Comparison of ENCODE assay signal across 7 mouse cellular contexts in the genomic region with DNA sequence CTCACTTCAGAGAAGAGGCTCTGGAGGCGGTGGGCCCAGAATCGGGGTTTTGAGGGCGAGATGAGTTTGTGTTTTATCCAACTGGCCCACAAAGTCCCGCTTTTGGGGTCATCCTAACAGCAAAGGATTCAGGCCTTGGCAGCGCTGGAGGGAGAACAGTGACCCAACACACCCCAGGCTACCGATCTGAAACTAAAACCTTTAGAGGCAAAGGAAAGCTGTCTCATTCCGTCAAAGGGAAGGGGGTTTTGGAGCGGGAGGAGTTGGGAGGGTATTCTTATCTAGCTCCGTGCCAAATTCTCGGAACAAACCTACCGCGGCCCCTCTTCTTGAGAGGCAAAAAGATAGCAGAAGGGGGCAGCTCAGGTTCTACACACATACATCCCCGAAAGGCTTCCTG.
A peak's percentile ranks its signal among the peaks of the same experiment; 100 is the strongest.
DNase-seq lines count a peak whose midpoint lies in the region; ATAC-seq lines count a peak whose summit lies in the region.

No protein-coding gene starts in this region.

- 20% methylated on average over 13 of the region's 13 CpGs for WGBS in kidney, embryonic 16.5 days
- WGBS in hindbrain, embryonic 10.5 days = 9% methylated on average over 13 of the region's 13 CpGs
- 22% methylated on average over 13 of the region's 13 CpGs for WGBS in neural tube, embryonic 15.5 days

- H3K9me3 ChIP-seq in kidney, embryonic 16.5 days (ENCODE audit: low read length) = no peaks in the 10 kb centered on the region
- no peaks in the 10 kb centered on the region for H3K9me3 ChIP-seq in hindbrain, embryonic 10.5 days
- no peaks in the 10 kb centered on the region for H3K9me3 ChIP-seq in neural tube, embryonic 15.5 days (replicated peaks)

- 0 out of 2 replicates have a peak overlapping the region, but pooled peaks have one; percentile 17 for H3K9ac ChIP-seq in kidney, embryonic 16.5 days (replicated peaks; ENCODE audit: low read length)
- H3K9ac ChIP-seq in neural tube, embryonic 15.5 days (replicated peaks) = no peak overlapping the region; the same call in 1 of the 2 replicates

- H3K4me2 ChIP-seq in kidney, embryonic 16.5 days (replicated peaks; ENCODE audit: low read depth, low read length) = peak overlapping the region; percentile 97; the same call in 1 of the 2 replicates
- peak overlapping the region; percentile 97 for H3K4me2 ChIP-seq in neural tube, embryonic 15.5 days

- peak overlapping the region; percentile 84; the same call in 1 of the 2 replicates for H3K4me3 ChIP-seq in kidney, embryonic 16.5 days (ENCODE audit: low read length)
- peak overlapping the region; percentile 21 for H3K4me3 ChIP-seq in hindbrain, embryonic 10.5 days
- H3K4me3 ChIP-seq in neural tube, embryonic 15.5 days (replicated peaks) = peak overlapping the region; percentile 73

- no peak for ATAC-seq in kidney, embryonic 16.5 days (ENCODE audit: low FRiP score, low TSS enrichment)
- no peak for ATAC-seq in neural tube, embryonic 15.5 days (ENCODE audit: low FRiP score)

- H3K27me3 ChIP-seq in kidney, embryonic 16.5 days (ENCODE audit: insufficient read depth, low read length) = peaks cover 10% of the 10 kb centered on the region
- H3K27me3 ChIP-seq in hindbrain, embryonic 10.5 days (ENCODE audit: insufficient read depth, poor library complexity, severe bottlenecking) = peaks cover 85% of the 10 kb centered on the region
- peaks cover 29% of the 10 kb centered on the region for H3K27me3 ChIP-seq in neural tube, embryonic 15.5 days (replicated peaks)

- no peak for DNase-seq in kidney, postnatal 25 days
- peak; percentile 25 for DNase-seq in hindbrain, embryonic 10.5 days (ENCODE audit: low spot score)
- peak; percentile 50 for DNase-seq in liver
- no peak for DNase-seq in B cell, adult 2 months
- no peak for DNase-seq in urinary bladder, postnatal 14 days (ENCODE audit: low spot score)

- peaks cover 12% of the 10 kb centered on the region for H3K4me1 ChIP-seq in kidney, embryonic 16.5 days (ENCODE audit: insufficient read depth, low read length)
- H3K4me1 ChIP-seq in hindbrain, embryonic 10.5 days (replicated peaks) = peaks cover 48% of the 10 kb centered on the region
- H3K4me1 ChIP-seq in neural tube, embryonic 15.5 days = peaks cover 38% of the 10 kb centered on the region

- no peaks in the 10 kb centered on the region for H3K36me3 ChIP-seq in kidney, embryonic 16.5 days (ENCODE audit: insufficient read depth, low read length)
- H3K36me3 ChIP-seq in hindbrain, embryonic 10.5 days = no peaks in the 10 kb centered on the region
- H3K36me3 ChIP-seq in neural tube, embryonic 15.5 days = no peaks in the 10 kb centered on the region

- H3K27ac ChIP-seq in kidney, embryonic 16.5 days (ENCODE audit: low read length) = no peak overlapping the region
- no peak overlapping the region for H3K27ac ChIP-seq in hindbrain, embryonic 10.5 days
- no peak overlapping the region for H3K27ac ChIP-seq in neural tube, embryonic 15.5 days (replicated peaks)

Comparison
In these comparisons a context has a peak if more than half of its experiments do, and no peak if none do; other contexts are left out.
1. H3K4me3 ChIP-seq: peak in every context shown above with its lines; median percentile 84 in kidney, embryonic 16.5 days; 73 in neural tube, embryonic 15.5 days; 21 in hindbrain, embryonic 10.5 days.
2. DNase-seq: peak in hindbrain, embryonic 10.5 days (single experiment) and liver (single experiment); none in kidney, postnatal 25 days (0 of 2), B cell, adult 2 months (0 of 2) and urinary bladder, postnatal 14 days (single experiment).